Mouse (Mus musculus) intestine, embryonic 16.5 days (tissue): ENCODE results near the gene Olfr328. TPM values are rescaled to one million over a fixed set of nuclear protein-coding genes. Genes with fewer than 3 reads are reported as not detected.
"Not testable (repeated sequence)": the region's sequence is repeated elsewhere in the genome, so short reads cannot be mapped to it uniquely, and the experiment has no call there.

ENCODE experiments used
- ATAC-seq: fragments of 200-750 bp; cut with Nextera tagmentation; 2 replicates; pipeline ENCODE4 v1.8.0; 2017; ENCODE audit warnings: moderate TSS enrichment, moderate library complexity
- H3K27ac ChIP-seq: fragments of 300-500 bp; sonication (generic); 2 replicates; pipeline ENCODE4 v1.5.1; 2014; ENCODE audit warnings: mild to moderate bottlenecking, low read length
- H3K27me3 ChIP-seq: fragments of 300-500 bp; sonication (generic); replicated peaks from 2 replicates; pipeline ENCODE4 v1.6.1; 2014; ENCODE audit warnings: low read length, control low read depth, mixed read lengths; ENCODE audit not compliant: control insufficient read depth, insufficient read depth
- H3K36me3 ChIP-seq: fragments of 300-500 bp; sonication (generic); 2 replicates; pipeline ENCODE4 v1.6.1; 2014; ENCODE audit warnings: low read length, control low read depth; ENCODE audit not compliant: control insufficient read depth, insufficient read depth
- H3K4me1 ChIP-seq: fragments of 300-500 bp; sonication (generic); 2 replicates; pipeline ENCODE4 v1.6.1; 2014; ENCODE audit warnings: low read length, control low read depth, mixed read lengths; ENCODE audit not compliant: control insufficient read depth, insufficient read depth
- H3K4me2 ChIP-seq: fragments of 300-500 bp; sonication (generic); 2 replicates; pipeline ENCODE4 v1.6.1; 2014; ENCODE audit warnings: low read depth, low read length, control low read depth
- H3K4me3 ChIP-seq: fragments of 300-500 bp; sonication (generic); 2 replicates; pipeline ENCODE4 v1.5.1; 2014; ENCODE audit warnings: mild to moderate bottlenecking, low read length
- H3K9ac ChIP-seq: fragments of 300-500 bp; sonication (generic); 2 replicates; pipeline ENCODE4 v1.6.1; 2014; ENCODE audit warnings: low read depth, low read length
- H3K9me3 ChIP-seq: fragments of 300-500 bp; sonication (generic); 2 replicates; pipeline ENCODE4 v1.6.1; 2016; ENCODE audit warnings: low read length, control low read depth; ENCODE audit not compliant: control insufficient read depth
- WGBS: fragments of 180-500 bp; shearing (Covaris S2); extraction: QIAGEN DNeasy Blood & Tissue Kit; methylation state at CpG from one replicate; pipeline ENCODE4 v1.1.7; 2014; 5-methylcytosine and 5-hydroxymethylcytosine counted together
- polyA plus RNA-seq: library from polyadenylated mRNA; unstranded; fragments of >200 nt; fragmentation: Nextera tagmentation; extraction: Ambion mirVana; gene quantifications from 2 replicates; pipeline ENCODE4 v1.2.1, GENCODE M21; 2015

Gene Olfr328
- polyA plus RNA-seq, 1 experiment from 2014 or later: 0.06 TPM

GRCm38 (mm10) chr11:58578636-58579035 lies 23.2 kb upstream of the Olfr328 start:
- Histone ChIP-seq H3K27me3 (no peaks in the 10 kb centered on the region), H3K4me2 (no peak overlapping the region), H3K4me1 (no peaks in the 10 kb centered on the region), H3K36me3 (no peaks in the 10 kb centered on the region), H3K4me3 (no peak overlapping the region), H3K9me3 (no peaks in the 10 kb centered on the region), H3K9ac (no peak overlapping the region), H3K27ac (no peak overlapping the region)
- 71% methylated on average over 8 of the region's 8 CpGs for WGBS
- ATAC-seq: no peak

- no peak within 1 kb of the TSS for H3K4me2 ChIP-seq
- WGBS: 75% methylated on average over 1 of the region's 1 CpGs
- no peaks in the 10 kb centered on the region for H3K9me3 ChIP-seq
- no peaks in the 10 kb centered on the region for H3K27me3 ChIP-seq
- no peaks in the 10 kb centered on the region for H3K36me3 ChIP-seq
- no peaks in the 10 kb centered on the region for H3K4me1 ChIP-seq
- H3K9ac ChIP-seq: no peak within 1 kb of the TSS
- no peak within 1 kb of the TSS for H3K4me3 ChIP-seq
- ATAC-seq: no peak
- no peak within 1 kb of the TSS for H3K27ac ChIP-seq
Measured at GRCm38 (mm10) chr11:58577430-58577829, 22.0 kb upstream of the Olfr328 start, which contains the start of gene Olfr325. Olfr325 (plus strand) TSS chr11:58577730.

GRCm38 (mm10) chr11:58570405-58570804 lies 15.0 kb upstream of the Olfr328 start, which contains the start of gene Olfr224:
Olfr224 (minus strand) TSS chr11:58570553.
- Histone ChIP-seq H3K4me3 (no peak within 1 kb of the TSS), H3K27ac (no peak within 1 kb of the TSS), H3K9me3 (no peaks in the 10 kb centered on the region), H3K27me3 (no peaks in the 10 kb centered on the region), H3K9ac (no peak within 1 kb of the TSS), H3K4me1 (no peaks in the 10 kb centered on the region), H3K36me3 (no peaks in the 10 kb centered on the region), H3K4me2 (no peak within 1 kb of the TSS)
- WGBS: 61% methylated on average over 5 of the region's 5 CpGs
- ATAC-seq: no peak

- Histone ChIP-seq H3K27me3 (no peaks in the 10 kb centered on the region), H3K4me1 (no peaks in the 10 kb centered on the region), H3K9me3 (no peaks in the 10 kb centered on the region), H3K4me3 (no peak within 1 kb of the TSS), H3K27ac (no peak within 1 kb of the TSS), H3K36me3 (no peaks in the 10 kb centered on the region), H3K9ac (no peak within 1 kb of the TSS), H3K4me2 (no peak within 1 kb of the TSS)
- WGBS: 82% methylated on average over 5 of the region's 5 CpGs
- no peak for ATAC-seq
Measured at GRCm38 (mm10) chr11:58546322-58546721, 9.1 kb downstream of the Olfr328 start, which contains the start of gene Olfr329-ps. Olfr329-ps (minus strand) TSS chr11:58546422.

- H3K4me1 ChIP-seq, ATAC-seq, H3K27me3 ChIP-seq, H3K9ac ChIP-seq, H3K4me3 ChIP-seq, H3K27ac ChIP-seq, H3K9me3 ChIP-seq, H3K4me2 ChIP-seq, H3K36me3 ChIP-seq: not testable (repeated sequence)
Measured at GRCm38 (mm10) chr11:58534736-58535135, 20.7 kb downstream of the Olfr328 start, which contains the start of gene Olfr330. Olfr330 (minus strand) TSS chr11:58534836.

- H3K36me3 ChIP-seq, H3K9me3 ChIP-seq, H3K27me3 ChIP-seq, ATAC-seq, H3K4me3 ChIP-seq, H3K4me2 ChIP-seq, H3K4me1 ChIP-seq, H3K9ac ChIP-seq, H3K27ac ChIP-seq: not testable (repeated sequence)
- 87% methylated on average over 6 of the region's 9 CpGs for WGBS
Measured at GRCm38 (mm10) chr11:58519756-58520155, 35.7 kb downstream of the Olfr328 start.

- not testable (repeated sequence) for H3K4me1 ChIP-seq, H3K4me2 ChIP-seq, H3K9ac ChIP-seq, H3K4me3 ChIP-seq, H3K36me3 ChIP-seq, ATAC-seq, H3K27ac ChIP-seq, H3K27me3 ChIP-seq, H3K9me3 ChIP-seq
- WGBS: 92% methylated on average over 17 of the region's 18 CpGs
Measured at GRCm38 (mm10) chr11:58518916-58519315, 36.5 kb downstream of the Olfr328 start.

- WGBS: 85% methylated on average over 19 of the region's 19 CpGs
- H3K4me3 ChIP-seq, H3K36me3 ChIP-seq, H3K9ac ChIP-seq, H3K4me2 ChIP-seq, H3K27ac ChIP-seq, ATAC-seq, H3K9me3 ChIP-seq, H3K27me3 ChIP-seq, H3K4me1 ChIP-seq: not testable (repeated sequence)
Measured at GRCm38 (mm10) chr11:58509058-58509457, 46.4 kb downstream of the Olfr328 start.

- not testable (repeated sequence) for H3K4me1 ChIP-seq, H3K4me3 ChIP-seq, H3K4me2 ChIP-seq, H3K27ac ChIP-seq, H3K27me3 ChIP-seq, H3K9ac ChIP-seq, H3K36me3 ChIP-seq, ATAC-seq, H3K9me3 ChIP-seq
Measured at GRCm38 (mm10) chr11:58502472-58502871, 53.0 kb downstream of the Olfr328 start, which contains the start of gene Olfr331. Olfr331 (minus strand) TSS chr11:58502572.
